Mouse (Mus musculus) bone marrow, adult 2 months (tissue): ENCODE results near the gene Tpcn1.

Experiments used
- CTCF ChIP-seq: fragments of 200-500 bp; IDR thresholded peaks from 2 replicates; pipeline ENCODE4 v1.5.1; 2011; ENCODE audit warnings: low read length, control low read depth; ENCODE audit not compliant: control insufficient read depth, insufficient read depth
- POLR2A ChIP-seq: fragments of 200-500 bp; IDR thresholded peaks from 2 replicates; pipeline ENCODE4 v1.6.1; 2011; ENCODE audit warnings: low read depth, mild to moderate bottlenecking, control low read depth, low read length, borderline replicate concordance; ENCODE audit not compliant: control insufficient read depth

- TF ChIP-seq CTCF (no peak), POLR2A (no peak)
These were observed 86.3 kb downstream of the Tpcn1 start for GRCm38 (mm10) chr5:120502147-120502621.
